26 mouse cellular contexts compared by ENCODE assay signal in genomic region chr5:52736046-52736445, GRCm38 (mm10).
"Had no signal": no experiment of that assay in that cellular context is flagged by ENCODE, and none has a peak within 500 bp of the region (broad histone marks: within the 10 kb centered on the region; RNA-seq: fewer than 3 reads in every experiment).

No protein-coding gene starts in this region.

- H3K27ac ChIP-seq: heart, embryonic 13.5 days; heart, embryonic 15.5 days; hindbrain, embryonic 13.5 days; hindbrain, embryonic 15.5 days; hindbrain, postnatal 0 days; kidney, embryonic 15.5 days; kidney, postnatal 0 days; limb, embryonic 12.5 days; limb, embryonic 15.5 days; liver, embryonic 12.5 days; liver, embryonic 14.5 days had no signal

- ATAC-seq: hindbrain, postnatal 0 days; intestine, embryonic 16.5 days; liver, embryonic 12.5 days had no signal

- H3K4me2 ChIP-seq: heart, embryonic 11.5 days; heart, embryonic 13.5 days; heart, embryonic 15.5 days; hindbrain, embryonic 13.5 days; hindbrain, embryonic 15.5 days; kidney, embryonic 15.5 days; limb, embryonic 12.5 days; limb, embryonic 15.5 days; liver, embryonic 12.5 days had no signal

- H3K9me3 ChIP-seq: heart, embryonic 13.5 days; heart, embryonic 15.5 days; hindbrain, embryonic 13.5 days; hindbrain, embryonic 15.5 days; kidney, embryonic 15.5 days; limb, embryonic 12.5 days; limb, embryonic 15.5 days; liver, embryonic 12.5 days had no signal

- H3K36me3 ChIP-seq: heart, embryonic 13.5 days; heart, embryonic 15.5 days; hindbrain, embryonic 13.5 days; hindbrain, embryonic 15.5 days; kidney, embryonic 15.5 days; limb, embryonic 12.5 days; limb, embryonic 15.5 days; liver, embryonic 12.5 days had no signal

- H3K27me3 ChIP-seq: heart, embryonic 15.5 days; hindbrain, embryonic 13.5 days; hindbrain, embryonic 15.5 days; kidney, embryonic 15.5 days; limb, embryonic 12.5 days; limb, embryonic 15.5 days had no signal

- DNase-seq: gastrocnemius, postnatal 14 days; gastrocnemius, postnatal 36 days; heart, adult 18-20 months; heart, postnatal 14 days; heart, postnatal 36 days; kidney, adult 11 months; kidney, adult 2 months; kidney, adult 9 months; kidney, postnatal 14 days; kidney, postnatal 36 days; layer of hippocampus, adult 9-11 months; layer of hippocampus, postnatal 36 days; left cerebral cortex, postnatal 4 days had no signal

- H3K4me1 ChIP-seq: heart, embryonic 13.5 days; heart, embryonic 15.5 days; hindbrain, embryonic 13.5 days; hindbrain, embryonic 15.5 days; kidney, embryonic 15.5 days; limb, embryonic 12.5 days; limb, embryonic 15.5 days had no signal

- H3K9ac ChIP-seq: heart, embryonic 13.5 days; heart, embryonic 15.5 days; hindbrain, embryonic 13.5 days; hindbrain, embryonic 15.5 days; kidney, embryonic 15.5 days; limb, embryonic 12.5 days; limb, embryonic 15.5 days; liver, embryonic 12.5 days; liver, embryonic 14.5 days had no signal

- H3K4me3 ChIP-seq: heart, embryonic 13.5 days; heart, embryonic 15.5 days; hindbrain, embryonic 13.5 days; hindbrain, embryonic 15.5 days; kidney, embryonic 15.5 days; limb, embryonic 12.5 days; limb, embryonic 15.5 days; liver, embryonic 12.5 days had no signal
